Comparison of ENCODE assay signal across 22 mouse cellular contexts in the genomic region with DNA sequence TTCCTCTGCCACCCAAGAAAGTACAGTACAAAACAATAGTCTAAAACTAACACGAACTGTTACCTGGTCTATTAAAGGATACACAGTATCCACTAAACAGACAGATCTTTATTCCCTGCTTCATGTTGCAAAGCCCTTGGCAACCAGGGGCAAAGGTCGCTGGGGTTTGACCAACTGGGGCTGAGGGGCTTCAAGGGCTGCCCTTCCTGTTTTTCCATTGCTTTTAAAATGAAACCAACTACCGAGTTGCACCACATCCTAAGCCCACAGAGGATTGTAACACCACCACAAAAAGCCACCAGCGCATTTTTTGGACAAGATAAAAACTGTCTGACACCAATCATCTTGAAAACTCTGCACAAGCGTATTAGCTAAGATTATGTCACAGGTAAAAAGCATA.
A peak's percentile ranks its signal among the peaks of the same experiment; 100 is the strongest.
DNase-seq lines count a peak whose midpoint lies in the region; ATAC-seq lines count a peak whose summit lies in the region.
"Had no signal": no experiment of that assay in that cellular context is flagged by ENCODE, and none has a peak within 500 bp of the region (broad histone marks: within the 10 kb centered on the region; RNA-seq: fewer than 3 reads in every experiment).

No protein-coding gene starts in this region.

- peaks cover 8% of the 10 kb centered on the region; the same call in 1 of the 2 replicates for H3K4me1 ChIP-seq in megakaryocyte, embryonic 14.5 days
- peaks cover 48% of the 10 kb centered on the region for H3K4me1 ChIP-seq in forebrain, embryonic 10.5 days
- H3K4me1 ChIP-seq: heart, embryonic 13.5 days had no signal

- peak; percentile 58 for DNase-seq in 416B (ENCODE audit: low read depth)
- peak; percentile 37 for DNase-seq in embryo, embryonic 9.5 days (ENCODE audit: extremely low spot score)
- no peak for DNase-seq in forebrain, embryonic 10.5 days (ENCODE audit: extremely low spot score, low spot score)
- DNase-seq in lung, postnatal 4 days: no peak
- DNase-seq in cerebellum, adult 9-11 months: no peak
- DNase-seq: adrenal gland, adult 8-10 months; adrenal gland, postnatal 36 days; B cell, adult 2 months; cerebellum, adult 2 months; cerebellum, postnatal 14 days; gastrocnemius, adult 2 months; gastrocnemius, postnatal 25 days; heart, adult 11 months; heart, postnatal 36 days had no signal

- ATAC-seq in common myeloid progenitor, adult 5-6 weeks (replicated peaks; ENCODE audit: low read depth, poor library complexity, severe bottlenecking): peak; percentile 85
- ATAC-seq: CD4-positive, CD25-positive, alpha-beta regulatory T cell, adult 4 months; forebrain, embryonic 14.5 days; hindbrain, postnatal 0 days had no signal

- H3K36me3 ChIP-seq in megakaryocyte, embryonic 14.5 days (replicated peaks; ENCODE audit: low read length): no peaks in the 10 kb centered on the region
- H3K36me3 ChIP-seq in forebrain, embryonic 10.5 days (replicated peaks): peaks cover 14% of the 10 kb centered on the region
- H3K36me3 ChIP-seq: G1E; hindbrain, embryonic 12.5 days had no signal

- H3K27ac ChIP-seq in forebrain, embryonic 10.5 days: no peak overlapping the region
- H3K27ac ChIP-seq: gastrocnemius, adult 2 months; heart, embryonic 13.5 days; hindbrain, embryonic 12.5 days; hindbrain, postnatal 0 days had no signal

- peaks cover 6% of the 10 kb centered on the region; the same call in 1 of the 2 replicates for H3K9me3 ChIP-seq in megakaryocyte, embryonic 14.5 days
- no peaks in the 10 kb centered on the region for H3K9me3 ChIP-seq in forebrain, embryonic 10.5 days
- H3K9me3 ChIP-seq: heart, embryonic 13.5 days; hindbrain, embryonic 12.5 days had no signal

- WGBS in forebrain, embryonic 10.5 days: 60% methylated on average over 5 of the region's 5 CpGs

- no peaks in the 10 kb centered on the region for H3K27me3 ChIP-seq in megakaryocyte, embryonic 14.5 days (replicated peaks)
- H3K27me3 ChIP-seq in forebrain, embryonic 10.5 days (ENCODE audit: poor library complexity, severe bottlenecking): no peaks in the 10 kb centered on the region; the same call in 1 of the 2 replicates
- H3K27me3 ChIP-seq: heart, embryonic 13.5 days; hindbrain, embryonic 12.5 days had no signal

- peak overlapping the region; percentile 75 for H3K4me3 ChIP-seq in megakaryocyte, embryonic 14.5 days (replicated peaks)
- H3K4me3 ChIP-seq in forebrain, embryonic 10.5 days: no peak overlapping the region
- H3K4me3 ChIP-seq: gastrocnemius, adult 2 months; heart, embryonic 13.5 days; hindbrain, embryonic 12.5 days had no signal

Comparison
In these comparisons a context has a peak if more than half of its experiments do, and no peak if none do; other contexts are left out.
1. DNase-seq: peak in 416B (single experiment) and embryo, embryonic 9.5 days (single experiment); none in forebrain, embryonic 10.5 days (single experiment), lung, postnatal 4 days (0 of 2) and cerebellum, adult 9-11 months (single experiment).